Mouse (Mus musculus) olfactory bulb, adult 2 months (tissue): ENCODE data around the gene Nav2. TPM values are rescaled to one million over a fixed set of nuclear protein-coding genes. Genes with fewer than 3 reads are reported as not detected.

Experiments
- H3K27ac ChIP-seq: fragments of 200-500 bp; 2 replicates; pipeline ENCODE4 v1.5.1; 2012; ENCODE audit warnings: low read depth, low read length; ENCODE audit not compliant: insufficient read depth
- H3K4me1 ChIP-seq: fragments of 200-500 bp; 2 replicates; pipeline ENCODE4 v1.6.1; 2012; ENCODE audit warnings: low read length; ENCODE audit not compliant: control insufficient read depth, insufficient read depth
- H3K4me3 ChIP-seq: fragments of 200-500 bp; 2 replicates; pipeline ENCODE4 v1.5.1; 2012; ENCODE audit warnings: mild to moderate bottlenecking, low read depth, low read length, moderate library complexity; ENCODE audit not compliant: insufficient read depth
- CTCF ChIP-seq: fragments of 200-500 bp; IDR thresholded peaks from 2 replicates; pipeline ENCODE4 v1.5.1; 2012; ENCODE audit warnings: low read depth, mild to moderate bottlenecking, low read length, moderate library complexity; ENCODE audit not compliant: insufficient read depth
- POLR2A ChIP-seq: fragments of 200-500 bp; IDR thresholded peaks from 2 replicates; pipeline ENCODE4 v1.6.1; 2012; ENCODE audit warnings: mild to moderate bottlenecking, low read depth, low read length, moderate library complexity; ENCODE audit not compliant: insufficient read depth
- WGBS: fragments of 180-500 bp; shearing (Covaris S2); methylation state at CpG from one replicate; pipeline ENCODE4 v1.1.7; 2018; 5-methylcytosine and 5-hydroxymethylcytosine counted together
- polyA plus RNA-seq: library from polyadenylated mRNA; stranded (reverse); fragments of >200 nt; gene quantifications from 2 replicates; pipeline ENCODE4 v1.2.4, GENCODE M21; 2012; ENCODE audit warnings: low replicate concordance; ENCODE audit not compliant: missing spikeins, insufficient read depth, insufficient read length

Gene Nav2
- polyA plus RNA-seq, 1 experiment = 57.3 TPM

GRCm38 (mm10) chr7:49522411-49523114 lies 614.0 kb downstream of the Nav2 start:
- H3K27ac ChIP-seq = peak overlapping the region; percentile 11; the same call in 1 of the 2 replicates

DNA sequence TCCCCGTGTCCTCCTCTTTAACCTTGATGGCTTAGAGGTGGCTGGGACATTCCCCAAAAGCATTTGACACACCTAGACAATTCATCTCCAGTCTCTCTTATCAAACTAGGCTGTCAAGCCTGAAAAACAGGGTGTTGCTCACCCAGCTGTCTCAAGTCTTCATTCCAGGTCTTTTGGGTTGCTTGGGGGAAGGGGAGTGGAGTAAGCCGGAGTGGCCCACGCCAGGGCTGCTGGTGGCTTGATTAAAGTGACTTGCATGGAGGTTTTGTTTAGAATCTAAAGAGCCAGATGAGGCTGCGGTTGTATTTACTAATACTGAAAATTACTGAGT lies 614.6 kb downstream of the Nav2 start:
- TF ChIP-seq CTCF (no peak), POLR2A (no peak)
- peak overlapping the region; percentile 26; the same call in 1 of the 2 replicates for H3K4me3 ChIP-seq
- 45% methylated on average over 4 of the region's 4 CpGs for WGBS
- H3K27ac ChIP-seq = 0 out of 2 replicates have a peak overlapping the region, but pooled peaks have one; percentile 11
- H3K4me1 ChIP-seq = peaks cover 41% of the 10 kb centered on the region

More at GRCm38 (mm10) chr7:49522411-49523114, 614.0 kb downstream of the Nav2 start:
- peaks cover 39% of the 10 kb centered on the region for H3K4me1 ChIP-seq
- no peak for TF ChIP-seq CTCF
- TF ChIP-seq POLR2A = no peak
- H3K4me3 ChIP-seq = peak overlapping the region; percentile 26; the same call in 1 of the 2 replicates
- 25% methylated on average over 24 of the region's 24 CpGs for WGBS

- H3K27ac ChIP-seq = no peak overlapping the region
These were observed 615.2 kb downstream of the Nav2 start for GRCm38 (mm10) chr7:49523729-49524128.

GRCm38 (mm10) chr7:49525348-49526100 lies 617.0 kb downstream of the Nav2 start:
- H3K4me1 ChIP-seq = peaks cover 43% of the 10 kb centered on the region
- WGBS = 54% methylated on average over 11 of the region's 11 CpGs
- no peak for TF ChIP-seq CTCF
- no peak for TF ChIP-seq POLR2A
- H3K4me3 ChIP-seq = no peak overlapping the region
- no peak overlapping the region for H3K27ac ChIP-seq

More at GRCm38 (mm10) chr7:49523729-49524128, 615.2 kb downstream of the Nav2 start:
- Histone ChIP-seq H3K4me3 (no peak overlapping the region), H3K4me1 (peaks cover 44% of the 10 kb centered on the region)
- 58% methylated on average over 5 of the region's 5 CpGs for WGBS
- TF ChIP-seq POLR2A = no peak
- no peak for TF ChIP-seq CTCF

- TF ChIP-seq CTCF (no peak), POLR2A (no peak)
- Histone ChIP-seq H3K4me1 (peaks cover 38% of the 10 kb centered on the region), H3K27ac (no peak overlapping the region), H3K4me3 (no peak overlapping the region)
- 65% methylated on average over 4 of the region's 4 CpGs for WGBS
These were observed 617.6 kb downstream of the Nav2 start for GRCm38 (mm10) chr7:49526101-49526499.

- no peak for TF ChIP-seq POLR2A
- no peak for TF ChIP-seq CTCF
- 45% methylated on average over 4 of the region's 4 CpGs for WGBS
- peak overlapping the region; percentile 6; the same call in 1 of the 2 replicates for H3K27ac ChIP-seq
- no peak overlapping the region for H3K4me3 ChIP-seq
- H3K4me1 ChIP-seq = peaks cover 30% of the 10 kb centered on the region
These were observed 619.0 kb downstream of the Nav2 start for GRCm38 (mm10) chr7:49527495-49527894.

GRCm38 (mm10) chr7:49527925-49528324 lies 619.4 kb downstream of the Nav2 start:
- TF ChIP-seq POLR2A (no peak), CTCF (no peak)
- H3K4me1 ChIP-seq = peaks cover 26% of the 10 kb centered on the region
- no peak overlapping the region for H3K27ac ChIP-seq
- no peak overlapping the region for H3K4me3 ChIP-seq
- 36% methylated on average over 4 of the region's 4 CpGs for WGBS

GRCm38 (mm10) chr7:49529498-49529897 lies 621.0 kb downstream of the Nav2 start:
- Histone ChIP-seq H3K4me1 (peaks cover 19% of the 10 kb centered on the region), H3K4me3 (no peak overlapping the region), H3K27ac (no peak overlapping the region)
- no peak for TF ChIP-seq POLR2A
- TF ChIP-seq CTCF = no peak
- WGBS = 45% methylated on average over 2 of the region's 2 CpGs

DNA sequence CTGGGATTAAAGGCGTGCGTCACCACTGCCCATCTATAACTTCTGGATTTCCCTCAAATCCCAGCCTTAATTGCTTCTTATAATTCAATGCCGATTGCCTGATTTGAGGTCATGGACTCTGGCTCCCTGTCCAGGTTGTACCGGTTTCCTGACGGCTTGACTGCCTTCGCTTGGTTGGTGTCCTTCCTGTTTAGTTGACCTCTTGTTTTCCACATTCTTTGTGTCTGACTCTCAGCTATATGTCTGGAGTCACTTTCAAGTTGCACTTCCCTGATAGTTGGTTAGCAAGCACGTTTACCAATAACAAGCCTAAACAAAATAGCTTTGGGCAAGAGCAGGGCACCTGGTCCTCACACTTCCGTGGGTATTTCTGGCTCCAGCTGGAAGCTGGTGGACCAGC lies 625.1 kb downstream of the Nav2 start:
- no peak overlapping the region for H3K27ac ChIP-seq
- peaks cover 10% of the 10 kb centered on the region; the same call in 1 of the 2 replicates for H3K4me1 ChIP-seq
- TF ChIP-seq POLR2A = no peak
- TF ChIP-seq CTCF = no peak
- WGBS = 86% methylated on average over 8 of the region's 8 CpGs
- no peak overlapping the region for H3K4me3 ChIP-seq
